Mouse (Mus musculus): Measurements from ENCODE around the gene Pde4d. TPM values are rescaled to one million over a fixed set of nuclear protein-coding genes. Genes with fewer than 3 reads are reported as not detected.

Pde4d gene
- polyA plus RNA-seq, 1 experiment from 2014 or later: 13.0 TPM

DNA sequence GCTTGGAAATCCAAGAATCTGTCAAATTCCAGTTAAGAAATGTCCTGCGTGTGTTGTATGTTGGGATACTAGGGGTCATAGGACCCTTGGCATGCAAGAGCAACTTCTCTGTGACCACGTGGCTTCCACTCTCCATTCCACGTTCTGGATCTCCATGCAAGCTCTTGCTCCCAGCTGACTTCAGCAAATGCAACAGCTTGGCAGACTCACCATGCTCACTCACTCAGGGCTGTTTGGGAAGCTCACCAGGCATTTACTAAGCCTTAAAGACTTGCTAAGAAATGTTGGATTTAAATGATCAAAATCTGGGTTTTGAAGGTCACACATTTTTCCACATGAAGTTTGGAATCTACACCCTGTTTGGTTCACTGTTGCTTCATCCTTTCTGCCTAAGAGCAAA, 1552.3 kb downstream of the Pde4d start:
- Histone ChIP-seq H3K9ac (ENCODE audit: low read length) (no peak overlapping the region), H3K27ac (replicated peaks) (no peak overlapping the region), H3K4me1 (replicated peaks; ENCODE audit: control insufficient read depth, insufficient read depth) (no peaks in the 10 kb centered on the region), H3K4me3 (ENCODE audit: low read depth, low read length) (no peak overlapping the region), H3K36me3 (ENCODE audit: control insufficient read depth, insufficient read depth, low read length) (no peaks in the 10 kb centered on the region), H3K27me3 (ENCODE audit: control insufficient read depth, insufficient read depth, low read length) (no peaks in the 10 kb centered on the region), H3K9me3 (ENCODE audit: control insufficient read depth, low read length) (no peaks in the 10 kb centered on the region), H3K4me2 (replicated peaks; ENCODE audit: low read depth) (no peak overlapping the region)
- peak; percentile 24; the same call in 1 of the 2 replicates for ATAC-seq (ENCODE audit: low FRiP score, low TSS enrichment)
- WGBS: 47% methylated on average over 3 of the region's 3 CpGs
- no peak for TF ChIP-seq CTCF (IDR thresholded peaks at IDR 0.05; ENCODE audit: low read depth)
- no peak for DNase-seq (ENCODE audit: low spot score)

MicroRNAs encoded within 50 kb of the gene (microRNA counts, 519-probe panel; counts per million panel counts)
- microRNA mmu-miR-1904: not detected
- not detected for microRNA mmu-miR-582-3p
- 3,349 counts per million, percentile 16 among the panel's probes with 10 or more counts for microRNA mmu-miR-582-5p

Small RNAs within 50 kb of the gene (microRNA-seq; reads per million reads assigned to microRNA genes)
- gene Mir1904: not detected
- gene Mir582: 42.1 reads per million, percentile 34 among the genes with 10 or more reads in this experiment

Other genes with a start within 250 kb of the Pde4d start
- gene Elovl7, start 235.5 kb upstream of the Pde4d start, polyA plus RNA-seq (2015; fragmentation: Nextera tagmentation; extraction: Ambion mirVana): 71.0 and 73.3 TPM in 2 replicates
- 1.2 and 1.5 TPM in 2 replicates for gene Depdc1b, start 133.6 kb upstream of the Pde4d start, polyA plus RNA-seq (2015; fragmentation: Nextera tagmentation; extraction: Ambion mirVana)

Data from stomach, postnatal 0 days (tissue).